Mouse (Mus musculus) mature B cell (primary cell): ENCODE data around the gene Epp13.
"Not testable (repeated sequence)": the region's sequence is repeated elsewhere in the genome, so short reads cannot be mapped to it uniquely, and the experiment has no call there.

ENCODE experiments used
- in situ Hi-C: fragments of 300-500 bp; cut with MboI; formaldehyde crosslinking; loops from 2 replicates; pipeline ENCODE4 v1.14.3; 2019

Gene Epp13

DNA sequence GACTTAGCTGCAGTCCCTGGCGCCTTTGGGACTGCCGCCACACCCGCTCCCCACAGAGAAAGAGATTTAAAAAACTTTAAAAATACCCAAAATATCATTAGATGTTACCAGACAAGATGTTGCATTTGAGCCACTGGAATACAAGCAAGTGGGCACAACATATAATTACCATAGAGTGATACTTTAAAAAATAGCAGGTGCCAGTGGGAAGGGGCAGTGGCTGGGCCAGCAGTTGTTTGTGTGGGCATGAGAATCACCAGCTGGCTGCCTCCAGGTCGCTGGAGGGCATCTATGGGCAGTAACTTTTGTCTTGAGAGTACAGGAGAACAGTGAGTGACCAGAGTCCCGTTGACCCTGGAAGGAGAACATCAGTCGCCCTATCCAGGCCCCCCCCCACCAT, at the start of gene Epp13:
Epp13 (plus strand) TSS at position 301 of the 400 bp plus-strand sequence.
- in situ Hi-C loops, result no loop called here

DNA sequence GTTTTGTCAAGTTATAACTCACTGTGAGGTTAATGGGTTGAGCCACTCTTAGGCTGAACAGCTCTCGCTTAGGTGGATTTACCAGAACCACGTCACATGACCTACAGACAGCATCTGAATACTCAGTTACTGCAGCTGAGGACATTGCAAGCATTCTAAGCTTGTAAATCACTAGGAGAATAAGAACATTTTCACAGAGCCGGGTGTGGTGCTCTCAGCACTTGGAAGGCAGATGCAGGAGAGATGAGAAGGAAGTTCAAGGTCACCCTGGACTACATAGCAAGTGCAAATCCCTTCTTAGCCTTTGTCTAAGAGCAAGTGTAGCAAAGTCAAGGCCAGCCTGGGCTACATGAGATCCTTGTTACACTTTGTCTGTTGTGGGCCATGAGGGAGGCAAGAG, 48.3 kb upstream of the Epp13 start:
- in situ Hi-C loops, result no loop called here

DNA sequence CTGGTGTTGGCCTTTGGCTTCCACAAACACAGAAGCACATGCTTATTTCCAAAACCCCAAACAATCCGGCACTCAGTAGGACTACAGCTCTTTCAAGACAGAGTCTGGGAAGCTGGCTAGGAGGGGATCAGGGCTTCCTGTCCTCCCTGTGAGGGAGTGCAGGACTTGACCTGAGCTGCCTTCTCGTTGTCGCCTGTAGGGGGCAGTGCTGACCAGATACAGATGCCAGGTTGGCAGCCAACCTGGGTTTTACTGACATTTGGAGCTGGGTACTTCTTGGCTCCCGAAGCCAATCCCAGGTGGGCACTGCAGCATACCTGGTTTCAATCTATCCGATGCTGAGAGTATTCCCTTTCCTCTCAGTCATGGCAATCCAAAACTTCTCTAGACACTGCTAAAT, 39.4 kb upstream of the Epp13 start:
- in situ Hi-C loops, result no loop called here

DNA sequence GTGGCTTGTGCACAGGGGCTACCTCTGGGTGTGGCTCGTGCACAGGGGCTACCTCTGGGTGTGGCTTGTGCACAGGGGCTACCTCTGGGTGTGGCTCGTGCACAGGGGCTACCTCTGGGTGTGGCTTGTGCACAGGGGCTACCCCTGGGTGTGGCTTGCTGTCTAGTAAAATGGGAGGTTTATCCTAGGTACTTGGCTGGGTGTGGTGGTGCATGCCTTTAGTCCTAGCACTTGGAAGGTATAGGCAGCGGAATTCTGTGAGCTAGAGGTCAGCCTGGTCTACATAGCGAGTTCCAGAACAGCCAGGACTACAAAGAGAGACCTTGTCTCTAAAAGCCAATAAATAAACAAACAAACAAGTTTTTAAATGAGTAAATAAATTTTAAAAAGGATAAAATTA, 37.8 kb upstream of the Epp13 start:
- in situ Hi-C loops, result not testable (repeated sequence)

DNA sequence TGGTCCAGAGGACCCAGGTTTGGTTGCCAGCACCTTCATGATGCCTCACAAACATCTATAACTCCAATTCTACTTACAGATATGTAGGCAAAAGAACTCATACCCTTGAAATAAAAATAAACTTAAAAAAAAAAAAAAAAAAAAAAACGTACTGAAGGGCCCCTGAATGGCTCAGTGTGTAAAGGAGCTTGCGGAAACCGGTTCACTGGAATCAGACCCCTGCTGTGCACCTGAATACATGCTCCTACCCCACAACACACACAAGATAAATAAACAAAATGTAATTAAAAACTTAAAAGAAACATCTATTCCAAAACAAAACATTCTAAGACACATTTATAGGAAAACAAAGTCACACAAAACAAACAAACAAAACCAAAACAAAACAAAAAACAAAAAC, 32.4 kb upstream of the Epp13 start:
- in situ Hi-C loops, result no loop called here

DNA sequence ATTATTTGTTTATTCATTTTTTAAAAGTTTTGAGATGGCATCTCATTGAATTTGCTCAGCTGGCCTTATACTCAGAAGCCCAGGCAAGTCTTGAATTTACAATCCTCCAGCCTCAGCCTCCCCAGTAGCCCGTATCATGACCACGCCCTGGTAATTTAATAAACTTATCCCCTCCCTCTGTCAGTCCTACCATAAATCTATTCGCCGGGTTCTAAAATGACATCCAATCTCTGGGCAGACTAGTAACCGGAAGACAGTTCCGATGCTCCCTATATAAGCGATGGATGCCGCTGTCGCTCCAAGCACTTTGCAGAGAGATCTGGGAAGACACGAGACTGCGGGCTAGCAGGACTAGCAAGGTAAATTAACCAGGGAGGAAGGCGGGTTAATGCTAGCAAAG, 30.5 kb upstream of the Epp13 start, which contains the start of gene Zscan5b:
Zscan5b (plus strand) TSS at position 301 of the 400 bp plus-strand sequence.
- in situ Hi-C loops, result no loop called here

DNA sequence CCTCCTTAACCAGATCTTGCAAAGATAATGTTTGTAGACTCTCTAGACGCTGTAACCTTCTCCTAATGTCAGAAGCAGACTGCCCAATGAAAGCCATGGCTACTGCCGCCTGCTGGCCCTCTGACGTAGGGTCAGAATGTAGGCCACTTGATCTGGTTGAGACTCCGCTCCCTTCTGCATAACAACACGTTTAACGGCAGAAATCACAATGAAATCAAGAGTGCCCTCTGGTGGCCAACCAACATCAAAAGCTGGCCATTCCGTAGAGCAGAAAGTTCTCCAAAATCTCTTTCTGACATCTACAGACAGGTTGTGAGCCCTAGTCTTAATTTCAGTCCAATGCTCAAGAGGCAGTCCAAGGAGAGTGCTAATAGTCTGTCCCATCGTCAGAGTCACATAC, 24.0 kb upstream of the Epp13 start:
- in situ Hi-C loops, result not testable (repeated sequence)

DNA sequence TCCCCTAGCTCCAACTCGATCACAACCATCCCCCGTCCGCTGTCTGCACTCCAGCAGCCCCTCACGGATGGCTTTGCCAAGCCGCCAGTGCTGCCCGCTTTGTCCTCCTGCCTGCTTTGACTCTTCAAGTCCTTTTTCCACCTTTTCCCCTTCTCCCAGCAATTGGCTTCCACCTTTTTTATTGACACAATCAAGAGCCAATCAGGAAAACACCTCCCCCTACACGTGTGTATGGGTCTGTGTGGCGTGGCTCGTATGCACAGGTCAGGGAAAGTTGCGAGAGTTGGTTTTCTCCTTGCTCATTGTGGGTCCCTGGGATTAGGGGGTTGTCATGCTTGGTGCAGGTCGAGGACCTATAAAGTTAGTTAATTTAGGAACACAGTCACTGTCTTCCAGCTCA, 12.7 kb upstream of the Epp13 start:
- in situ Hi-C loops, result no loop called here

DNA sequence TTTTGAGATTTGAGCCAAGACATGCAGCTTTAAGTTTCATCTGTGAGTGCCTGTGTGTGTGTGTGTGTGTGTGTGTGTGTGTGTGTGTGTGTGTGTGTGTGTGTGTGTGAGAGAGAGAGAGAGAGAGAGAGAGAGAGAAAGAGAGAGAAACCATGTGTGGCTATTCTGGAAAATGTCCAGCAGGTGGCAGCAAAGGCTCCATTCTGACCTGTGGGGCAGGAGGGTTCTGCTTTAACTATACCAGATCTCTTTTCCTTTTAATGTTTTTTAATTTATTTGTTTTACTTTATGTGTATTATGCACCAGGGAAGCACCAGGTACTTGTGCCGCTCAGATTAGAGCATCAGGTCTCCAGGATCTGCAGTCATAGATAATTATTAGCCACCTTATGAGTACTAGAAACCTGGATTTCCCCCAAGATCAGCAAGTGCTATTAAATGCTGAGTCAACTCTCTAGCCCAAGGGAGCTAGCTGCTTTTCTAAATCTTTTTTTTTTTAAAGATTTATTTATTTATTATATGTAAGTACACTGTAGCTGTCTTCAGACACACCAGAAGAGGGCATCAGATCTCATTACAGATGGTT, 11.6 kb upstream of the Epp13 start:
- in situ Hi-C loops, result not testable (repeated sequence)

DNA sequence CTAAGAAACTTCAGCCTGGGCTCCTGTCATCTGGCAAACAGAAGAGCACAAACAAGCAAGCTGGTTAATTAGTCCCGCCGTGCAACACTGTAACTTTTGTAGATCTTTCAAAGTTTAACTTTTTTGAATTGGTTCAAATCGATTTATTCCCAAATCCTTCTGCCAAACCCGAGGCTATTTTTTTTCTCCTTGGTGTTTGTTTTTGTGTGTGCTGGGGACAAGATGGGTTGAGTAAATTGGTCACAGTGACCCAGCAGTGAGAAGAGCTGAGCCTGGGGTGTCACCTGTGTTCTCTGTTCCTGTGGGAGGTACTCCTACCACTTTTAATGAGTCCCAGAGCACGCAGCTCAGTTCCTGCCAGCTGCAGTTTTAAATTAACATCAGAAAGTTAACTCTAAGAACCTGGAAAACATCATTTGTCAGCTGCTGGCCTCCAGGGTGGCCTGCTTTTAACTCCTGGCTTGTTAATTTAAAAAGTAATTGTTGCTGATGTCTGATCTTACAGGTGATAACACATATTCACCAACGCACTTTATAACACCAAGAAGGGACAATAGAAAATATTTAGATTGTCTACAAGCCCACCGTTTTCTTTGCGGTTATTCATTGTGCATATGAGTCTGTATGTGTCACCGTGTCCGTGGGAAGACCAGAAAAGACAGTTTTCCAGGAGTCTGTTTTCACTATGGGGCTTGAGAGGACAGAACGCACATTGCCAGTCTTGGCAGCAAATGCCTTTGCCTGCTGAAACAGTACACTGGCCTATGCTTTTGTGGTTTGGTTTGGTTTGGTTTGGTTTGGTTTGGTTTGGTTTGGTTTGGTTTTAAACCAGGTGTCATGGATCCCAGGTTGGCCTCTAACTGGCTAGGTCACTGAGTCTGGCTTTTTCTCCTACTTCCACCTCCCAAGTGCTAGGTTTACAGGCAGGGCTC, 7.9 kb upstream of the Epp13 start:
- in situ Hi-C loops, result no loop called here

DNA sequence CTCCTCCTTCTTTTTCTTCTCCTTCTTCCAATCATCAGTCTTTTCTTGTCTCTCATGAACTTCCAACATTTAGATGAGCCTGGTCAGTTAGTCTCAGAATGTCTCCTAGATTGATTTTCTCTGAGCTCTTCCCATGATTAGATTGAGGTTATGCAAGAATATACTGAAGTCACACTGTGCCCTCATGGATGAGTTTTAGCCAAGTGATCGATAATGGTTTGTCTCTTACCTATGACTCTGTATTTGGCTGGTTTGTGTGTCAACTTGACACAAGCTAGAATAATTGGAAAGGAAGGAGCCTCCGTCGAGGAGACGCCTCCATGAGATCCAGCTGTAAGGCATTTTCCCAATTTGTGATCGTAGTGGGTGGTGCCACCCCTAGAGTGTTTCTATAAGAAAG, 1.9 kb downstream of the Epp13 start:
- in situ Hi-C loops, result no loop called here

DNA sequence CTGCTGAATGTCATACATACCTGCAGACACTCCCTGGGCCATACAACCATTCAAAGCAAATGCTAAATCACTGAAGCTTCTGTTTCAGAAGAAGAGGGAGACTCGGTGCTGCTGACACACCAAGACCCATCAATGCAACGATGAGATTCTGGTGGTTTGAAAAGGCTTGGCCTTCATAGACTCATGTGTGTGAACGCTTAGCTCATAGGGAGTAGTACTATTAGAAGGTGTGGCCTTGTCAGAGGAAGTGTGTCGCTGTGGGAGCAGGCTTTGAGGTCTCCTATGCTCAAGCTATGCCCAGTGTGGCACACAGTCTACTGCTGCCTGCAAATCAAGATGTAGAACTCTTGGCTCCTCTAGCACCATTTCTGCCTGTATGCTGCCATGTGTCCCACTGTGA, 4.9 kb downstream of the Epp13 start:
- in situ Hi-C loops, result no loop called here

DNA sequence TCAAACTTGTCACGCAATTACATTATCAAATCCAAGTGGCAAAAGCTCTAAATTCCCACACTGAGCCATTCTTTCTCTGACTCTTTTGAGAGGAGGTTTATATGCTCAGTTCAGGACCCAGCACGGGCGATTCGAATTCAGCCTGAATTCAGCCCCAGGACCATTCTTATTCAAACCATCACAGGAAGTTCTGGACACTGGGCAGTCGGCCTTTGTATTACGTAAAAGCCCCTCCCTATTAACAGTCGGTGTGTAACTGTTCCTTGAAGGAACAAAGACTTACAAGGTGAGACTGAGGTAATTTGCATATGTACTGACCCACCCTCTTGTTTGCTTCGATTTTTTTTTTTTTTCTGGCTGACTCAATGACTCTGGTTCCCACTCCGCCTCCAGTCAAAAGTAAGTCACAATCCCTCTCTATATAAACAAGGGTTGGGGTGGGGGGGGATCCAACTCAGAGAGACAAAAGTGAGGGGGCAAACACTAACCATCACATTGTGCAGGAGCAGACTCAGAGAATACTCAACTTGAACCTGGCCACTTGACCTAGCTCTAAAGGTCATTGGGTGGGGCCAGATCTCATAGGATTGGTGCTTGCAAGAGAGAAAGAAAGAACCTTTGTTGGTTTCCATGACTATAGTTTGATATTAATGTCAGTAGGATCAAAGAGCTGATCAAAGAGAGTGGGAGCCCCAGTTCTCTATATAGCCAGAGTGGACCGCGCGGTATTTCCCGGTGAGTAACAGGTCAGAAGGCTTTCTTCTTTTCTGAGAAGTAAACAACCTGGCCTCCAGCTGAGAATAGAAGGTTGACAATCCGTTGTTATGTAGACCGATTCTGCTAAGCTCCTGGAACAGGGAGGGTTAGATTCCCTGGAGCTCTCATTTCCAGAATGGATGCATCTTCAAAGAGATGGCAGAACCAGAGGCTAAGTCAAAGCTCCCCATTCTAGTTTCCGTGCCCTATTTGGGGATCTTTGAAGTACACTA, 6.0 kb downstream of the Epp13 start:
- in situ Hi-C loops, result no loop called here

DNA sequence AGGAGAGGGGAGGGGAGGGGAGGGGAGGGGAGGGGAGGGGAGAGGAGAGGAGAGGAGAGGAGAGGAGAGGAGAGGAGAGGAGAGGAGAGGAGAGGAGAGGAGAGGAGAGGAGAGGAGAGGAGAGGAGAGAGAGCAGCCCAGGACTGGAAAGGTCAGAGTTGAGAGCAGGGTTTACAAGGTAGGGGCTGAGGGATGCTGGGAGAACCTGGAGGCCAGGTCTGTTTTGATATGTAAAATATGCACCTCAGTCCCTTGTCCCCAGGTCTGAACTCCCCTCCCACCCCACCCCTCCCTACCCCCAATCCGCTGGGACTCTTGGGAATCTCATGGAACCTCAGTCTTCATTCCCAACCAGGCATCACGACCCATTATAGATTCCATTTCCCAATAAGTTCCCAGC, 7.5 kb downstream of the Epp13 start:
- in situ Hi-C loops, result not testable (repeated sequence)

DNA sequence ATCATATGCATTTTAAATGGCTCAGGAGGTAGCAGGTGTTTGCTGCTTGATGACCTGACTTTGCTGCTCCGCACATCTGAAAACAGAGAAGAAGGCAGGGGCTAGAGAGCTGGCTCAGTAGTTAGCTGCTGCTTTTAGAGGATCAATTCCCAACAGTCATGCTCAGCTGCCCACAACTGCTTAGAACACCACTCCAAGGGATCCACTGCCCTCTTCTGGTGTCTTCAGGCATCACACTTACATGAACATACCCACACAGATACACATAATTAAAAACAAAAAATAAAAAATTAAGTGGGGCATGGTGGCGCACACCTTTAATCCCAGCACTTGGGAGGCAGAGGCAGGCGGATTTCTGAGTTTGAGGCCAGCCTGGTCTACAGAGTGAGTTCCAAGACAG, 9.6 kb downstream of the Epp13 start:
- in situ Hi-C loops, result no loop called here

DNA sequence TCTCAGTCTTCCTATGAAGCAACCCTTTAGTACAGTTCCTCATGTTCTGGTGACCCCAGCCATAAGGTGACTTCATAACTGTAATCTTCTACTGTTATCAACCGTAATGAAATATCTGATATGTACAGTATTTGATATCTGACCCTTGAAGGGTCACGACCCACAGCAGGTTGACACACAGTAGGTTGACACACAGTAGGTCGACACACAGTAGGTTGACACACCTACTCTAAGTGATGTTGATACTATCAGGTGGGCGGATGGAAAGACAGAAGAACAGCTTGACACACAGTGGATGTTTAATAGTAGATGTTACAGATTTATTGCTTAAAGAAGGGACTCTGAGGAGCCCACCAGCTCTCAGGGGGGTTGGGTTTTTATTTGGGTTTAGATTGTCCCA, 10.5 kb downstream of the Epp13 start:
- in situ Hi-C loops, result no loop called here

DNA sequence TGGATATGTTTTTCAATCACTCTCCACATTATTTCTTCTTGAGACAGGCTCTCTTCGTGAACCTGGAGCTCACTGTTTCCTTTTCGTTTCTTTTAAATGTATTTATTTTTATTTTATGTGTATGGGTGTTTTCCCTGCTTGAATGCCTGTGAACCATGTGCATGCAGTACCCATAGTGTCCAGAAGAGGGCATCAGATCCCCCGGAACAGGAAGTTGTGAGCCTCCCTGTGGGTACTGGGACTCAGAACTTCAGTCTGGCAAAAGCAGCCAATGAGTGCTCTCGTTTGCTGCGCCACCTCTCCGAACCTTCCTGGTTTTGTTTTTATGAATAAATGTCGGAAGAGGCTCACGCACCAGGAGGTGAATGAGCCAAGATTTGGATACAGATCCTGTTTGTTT, 13.2 kb downstream of the Epp13 start:
- in situ Hi-C loops, result no loop called here

DNA sequence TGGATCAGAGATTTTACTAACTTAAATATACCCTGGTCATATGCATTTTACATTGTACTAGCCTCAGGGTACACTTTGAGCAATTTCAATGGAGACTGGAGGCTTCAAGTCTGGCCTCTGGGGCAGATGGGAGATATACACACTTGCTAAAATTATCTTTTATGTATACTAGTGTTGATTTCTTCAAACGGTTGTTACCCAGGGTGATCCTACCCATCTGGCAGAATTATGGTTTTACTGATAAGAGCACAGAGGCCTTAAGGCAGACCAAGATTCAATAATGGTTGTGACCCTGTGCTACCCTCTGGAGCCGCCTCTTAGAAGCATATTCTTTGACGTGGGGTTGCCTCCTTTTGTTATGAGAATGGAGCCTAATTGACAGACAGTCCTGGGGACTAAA, 25.4 kb downstream of the Epp13 start:
- in situ Hi-C loops, result no loop called here

DNA sequence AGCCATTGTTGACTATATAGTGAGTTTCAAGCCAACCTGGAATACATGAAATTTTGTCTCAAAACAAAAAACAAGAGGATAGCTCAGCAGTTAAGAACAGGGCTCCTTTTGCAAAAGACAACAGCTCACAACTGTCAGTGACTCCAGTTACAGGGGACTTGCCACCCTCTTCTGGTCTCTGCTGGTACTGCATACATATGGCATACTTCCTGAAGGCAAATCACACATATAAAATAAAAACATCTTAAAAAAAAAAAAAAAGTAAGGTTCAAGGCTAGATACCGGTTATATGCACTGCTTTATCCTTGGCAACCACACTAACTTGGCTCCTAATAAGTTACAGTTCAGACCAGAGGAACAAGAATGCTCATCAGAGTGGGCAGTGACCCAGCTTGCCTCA, 30.2 kb downstream of the Epp13 start:
- in situ Hi-C loops, result loop anchor here (5.0 to 10.0 kb wide), 2 partner anchors 50 to 1012 kb away; no protein-coding TSS in a partner anchor

DNA sequence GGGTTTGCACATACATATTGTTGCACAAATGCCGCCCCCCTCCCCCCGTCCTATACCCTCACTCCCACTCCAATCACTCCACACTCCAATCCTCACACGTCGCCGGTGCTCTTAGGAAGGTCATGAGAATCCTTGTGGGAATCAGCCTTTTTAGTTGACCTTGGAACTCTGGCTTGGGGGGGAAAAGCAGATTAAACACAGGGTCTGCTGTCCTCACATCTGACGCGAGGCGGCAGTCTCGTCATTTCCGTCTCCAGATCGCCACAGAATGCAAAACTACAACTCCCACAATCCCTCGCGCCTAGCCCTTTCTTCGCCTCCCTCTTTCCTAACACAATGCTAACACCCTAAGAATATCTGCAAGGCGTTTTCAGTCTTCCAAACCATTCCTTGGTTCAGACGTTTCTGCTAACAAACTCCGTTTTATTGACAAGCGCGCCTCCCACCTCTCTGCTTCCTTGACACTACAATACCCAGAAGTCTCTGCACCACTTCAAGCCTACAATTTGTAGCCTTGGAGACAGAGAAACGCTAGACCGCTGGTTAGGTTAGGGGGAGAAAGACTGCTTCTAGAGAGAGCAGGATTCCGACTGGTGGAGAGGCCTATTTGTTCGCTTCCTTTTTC, 31.1 kb downstream of the Epp13 start:
- in situ Hi-C loops, result loop anchor here (5.0 to 10.0 kb wide), 2 partner anchors 51 to 1011 kb away; no protein-coding TSS in a partner anchor

DNA sequence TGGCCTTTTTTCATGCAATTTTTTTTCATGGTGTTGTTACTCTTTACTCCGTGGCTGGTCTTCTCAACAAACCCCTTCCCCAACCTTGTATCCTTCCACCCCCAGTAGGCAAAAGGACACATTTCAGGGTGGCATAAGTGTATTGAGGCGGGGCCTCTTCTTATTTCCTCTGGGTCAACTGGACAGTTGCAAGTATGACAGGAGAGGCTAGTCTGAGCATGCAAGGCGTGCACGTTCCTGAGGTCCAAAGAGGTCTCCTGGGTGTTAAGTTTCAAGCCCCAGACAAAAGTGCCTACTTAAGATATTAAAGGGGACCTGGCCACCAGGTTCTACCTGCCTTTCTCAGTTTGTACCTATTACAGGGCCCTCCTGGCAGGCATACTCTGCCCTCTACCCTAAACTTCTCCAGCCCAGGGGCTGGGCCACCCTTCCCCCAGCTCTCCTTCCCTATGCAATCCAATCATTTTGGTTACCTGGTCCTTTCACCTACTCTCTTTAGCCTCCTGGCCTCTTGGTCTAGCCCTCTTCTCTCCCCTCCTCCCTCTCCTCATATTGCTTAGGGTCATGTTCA, 32.0 kb downstream of the Epp13 start:
- in situ Hi-C loops, result loop anchor here (5.0 to 10.0 kb wide), 2 partner anchors 52 to 1010 kb away; no protein-coding TSS in a partner anchor
